Mouse (Mus musculus) midbrain, embryonic 10.5 days (tissue): ENCODE data around the gene Pqlc2. TPM values are rescaled to one million over a fixed set of nuclear protein-coding genes. Genes with fewer than 3 reads are reported as not detected.

ENCODE experiments used
- DNase-seq: peaks from one replicate; pipeline ENCODE4 v3.0.0-alpha.2; 2017; ENCODE audit warnings: low spot score
- H3K27ac ChIP-seq: fragments of 300-500 bp; sonication (generic); replicated peaks from 2 replicates; pipeline ENCODE4 v1.5.1; 2016; ENCODE audit warnings: mild to moderate bottlenecking
- H3K27me3 ChIP-seq: fragments of 300-500 bp; sonication (generic); 2 replicates; pipeline ENCODE4 v1.6.1; 2016; ENCODE audit warnings: low read depth, mild to moderate bottlenecking; ENCODE audit not compliant: poor library complexity, severe bottlenecking
- H3K36me3 ChIP-seq: fragments of 300-500 bp; sonication (generic); 2 replicates; pipeline ENCODE4 v1.6.1; 2016; ENCODE audit warnings: mild to moderate bottlenecking, moderate library complexity
- H3K4me1 ChIP-seq: fragments of 300-500 bp; sonication (generic); 2 replicates; pipeline ENCODE4 v1.6.1; 2016
- H3K4me3 ChIP-seq: fragments of 300-500 bp; sonication (generic); 2 replicates; pipeline ENCODE4 v1.5.1; 2016; ENCODE audit warnings: mild to moderate bottlenecking, moderate library complexity
- H3K9me3 ChIP-seq: fragments of 300-500 bp; sonication (generic); replicated peaks from 2 replicates; pipeline ENCODE4 v1.6.1; 2016; ENCODE audit warnings: mild to moderate bottlenecking
- WGBS: fragments of 180-500 bp; shearing (Covaris S2); methylation state at CpG from one replicate; pipeline ENCODE4 v1.1.7; 2016; 5-methylcytosine and 5-hydroxymethylcytosine counted together
- polyA plus RNA-seq: library from polyadenylated mRNA; unstranded; fragments of >200 nt; fragmentation: Nextera tagmentation; extraction: Ambion mirVana; gene quantifications from 2 replicates; pipeline ENCODE4 v1.2.1, GENCODE M21; 2016

Gene Pqlc2
- polyA plus RNA-seq, 1 experiment from 2014 or later, result 15.9 TPM

- Histone ChIP-seq H3K9me3 (no peaks in the 10 kb centered on the region), H3K4me1 (no peaks in the 10 kb centered on the region), H3K27me3 (no peaks in the 10 kb centered on the region), H3K4me3 (no peak overlapping the region), H3K36me3 (peaks cover 56% of the 10 kb centered on the region), H3K27ac (no peak overlapping the region)
- DNase-seq, result no peak
- 92% methylated on average over 10 of the region's 10 CpGs for whole genome bisulfite sequencing
These were observed 37.4 kb downstream of the Pqlc2 start for GRCm38 (mm10) chr4:139272951-139273680.

GRCm38 (mm10) chr4:139271562-139271961 is 38.9 kb downstream of the Pqlc2 start:
- peaks cover 64% of the 10 kb centered on the region for H3K36me3 ChIP-seq
- DNase-seq, result no peak
- 93% methylated on average over 9 of the region's 9 CpGs for WGBS
- H3K4me3 ChIP-seq, result no peak overlapping the region
- no peaks in the 10 kb centered on the region for H3K27me3 ChIP-seq
- no peaks in the 10 kb centered on the region for H3K9me3 ChIP-seq
- H3K27ac ChIP-seq, result no peak overlapping the region
- H3K4me1 ChIP-seq, result no peaks in the 10 kb centered on the region

GRCm38 (mm10) chr4:139270168-139270567 is 40.3 kb downstream of the Pqlc2 start:
- 90% methylated on average over 3 of the region's 3 CpGs for WGBS
- Histone ChIP-seq H3K4me1 (no peaks in the 10 kb centered on the region; the same call in 1 of the 2 replicates), H3K27ac (no peak overlapping the region), H3K9me3 (no peaks in the 10 kb centered on the region), H3K36me3 (peaks cover 73% of the 10 kb centered on the region), H3K4me3 (no peak overlapping the region), H3K27me3 (no peaks in the 10 kb centered on the region)
- DNase-seq, result no peak

- H3K27me3 ChIP-seq, result no peaks in the 10 kb centered on the region
- no peak for DNase-seq
- no peak overlapping the region for H3K4me3 ChIP-seq
- peaks cover 73% of the 10 kb centered on the region for H3K36me3 ChIP-seq
- 97% methylated on average over 1 of the region's 1 CpGs for WGBS
- H3K4me1 ChIP-seq, result no peaks in the 10 kb centered on the region; the same call in 1 of the 2 replicates
- H3K27ac ChIP-seq, result no peak overlapping the region
- H3K9me3 ChIP-seq, result no peaks in the 10 kb centered on the region
These were observed 42.3 kb downstream of the Pqlc2 start for GRCm38 (mm10) chr4:139268242-139268641.

GRCm38 (mm10) chr4:139267335-139267734 is 43.2 kb downstream of the Pqlc2 start:
- Histone ChIP-seq H3K27me3 (no peaks in the 10 kb centered on the region), H3K36me3 (peaks cover 75% of the 10 kb centered on the region), H3K9me3 (no peaks in the 10 kb centered on the region), H3K4me3 (no peak overlapping the region), H3K27ac (0 out of 2 replicates have a peak overlapping the region, but pooled peaks have one; percentile 6), H3K4me1 (no peaks in the 10 kb centered on the region; the same call in 1 of the 2 replicates)
- DNase-seq, result no peak
- 94% methylated on average over 3 of the region's 3 CpGs for WGBS

- Histone ChIP-seq H3K27me3 (no peaks in the 10 kb centered on the region), H3K27ac (no peak overlapping the region), H3K9me3 (no peaks in the 10 kb centered on the region), H3K36me3 (peaks cover 80% of the 10 kb centered on the region), H3K4me3 (no peak overlapping the region), H3K4me1 (no peaks in the 10 kb centered on the region; the same call in 1 of the 2 replicates)
- DNase-seq, result no peak
- WGBS, result 84% methylated on average over 7 of the region's 7 CpGs
These were observed 44.0 kb downstream of the Pqlc2 start for GRCm38 (mm10) chr4:139266500-139266865.

DNA sequence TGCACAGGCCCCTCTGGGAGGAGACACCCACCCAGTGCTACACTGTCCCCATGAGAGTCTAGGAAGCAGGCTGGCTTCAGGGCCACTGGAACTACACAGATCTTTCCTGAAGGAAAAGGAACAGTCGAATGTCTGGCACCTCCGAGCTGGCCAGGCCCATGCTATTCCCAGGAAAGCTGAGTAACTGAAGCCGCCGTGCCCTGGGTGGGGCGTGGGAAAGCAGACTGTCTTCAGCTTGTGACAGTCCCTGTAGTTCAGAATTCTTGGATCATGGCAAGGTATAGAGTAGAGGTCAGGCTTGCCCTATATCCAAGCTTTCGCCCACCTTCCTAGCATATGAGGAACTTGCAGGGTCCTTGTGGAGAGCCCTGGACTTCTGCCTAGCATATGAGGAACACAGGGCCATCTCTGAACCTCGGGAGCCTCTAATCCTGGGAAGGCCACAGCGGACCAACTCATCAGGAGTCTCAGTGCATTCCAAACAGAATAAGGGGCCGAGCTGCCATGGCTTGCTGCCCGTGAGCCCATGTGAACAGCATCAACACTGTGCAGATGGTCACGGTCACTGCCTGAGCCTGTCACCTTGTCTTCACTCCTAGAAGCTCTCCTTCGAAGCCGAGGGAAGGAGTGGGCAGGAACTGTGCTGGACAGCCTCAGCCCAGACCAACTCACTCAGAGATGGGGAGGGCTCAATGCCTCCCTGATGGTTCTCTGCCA is 44.6 kb downstream of the Pqlc2 start:
- WGBS, result 95% methylated on average over 13 of the region's 13 CpGs
- DNase-seq, result no peak
- Histone ChIP-seq H3K4me1 (no peaks in the 10 kb centered on the region; the same call in 1 of the 2 replicates), H3K4me3 (no peak overlapping the region), H3K9me3 (no peaks in the 10 kb centered on the region), H3K27ac (no peak overlapping the region), H3K27me3 (no peaks in the 10 kb centered on the region), H3K36me3 (peaks cover 86% of the 10 kb centered on the region)

DNA sequence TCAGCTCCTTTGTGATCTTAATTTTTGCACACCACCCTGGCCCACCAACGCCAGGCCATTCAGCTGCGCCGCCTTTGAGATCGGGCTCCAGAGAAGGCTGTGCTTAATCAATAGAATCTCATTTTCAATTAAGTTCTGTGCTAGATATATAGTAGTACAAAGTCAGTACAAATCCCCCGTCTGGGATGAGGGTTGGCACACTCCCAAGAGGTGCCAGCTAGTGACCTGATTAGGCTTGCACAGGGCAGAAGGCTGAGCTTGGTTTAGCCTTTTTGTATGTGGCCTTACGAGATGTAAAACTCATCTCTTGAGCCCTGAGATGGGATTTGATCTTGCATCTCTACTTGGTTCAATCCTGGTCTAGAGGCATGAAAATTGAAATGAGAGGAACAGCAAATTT is 47.5 kb downstream of the Pqlc2 start:
- Histone ChIP-seq H3K27me3 (no peaks in the 10 kb centered on the region), H3K9me3 (no peaks in the 10 kb centered on the region), H3K4me1 (no peaks in the 10 kb centered on the region; the same call in 1 of the 2 replicates), H3K27ac (no peak overlapping the region), H3K36me3 (peaks cover 97% of the 10 kb centered on the region), H3K4me3 (no peak overlapping the region)
- WGBS, result 97% methylated on average over 6 of the region's 6 CpGs
- no peak for DNase-seq

GRCm38 (mm10) chr4:139259302-139259871 is 51.1 kb downstream of the Pqlc2 start:
- Histone ChIP-seq H3K27ac (no peak overlapping the region), H3K4me1 (no peaks in the 10 kb centered on the region), H3K27me3 (no peaks in the 10 kb centered on the region), H3K9me3 (no peaks in the 10 kb centered on the region), H3K36me3 (peaks cover 85% of the 10 kb centered on the region), H3K4me3 (no peak overlapping the region)
- WGBS, result 89% methylated on average over 11 of the region's 11 CpGs
- DNase-seq, result no peak

DNA sequence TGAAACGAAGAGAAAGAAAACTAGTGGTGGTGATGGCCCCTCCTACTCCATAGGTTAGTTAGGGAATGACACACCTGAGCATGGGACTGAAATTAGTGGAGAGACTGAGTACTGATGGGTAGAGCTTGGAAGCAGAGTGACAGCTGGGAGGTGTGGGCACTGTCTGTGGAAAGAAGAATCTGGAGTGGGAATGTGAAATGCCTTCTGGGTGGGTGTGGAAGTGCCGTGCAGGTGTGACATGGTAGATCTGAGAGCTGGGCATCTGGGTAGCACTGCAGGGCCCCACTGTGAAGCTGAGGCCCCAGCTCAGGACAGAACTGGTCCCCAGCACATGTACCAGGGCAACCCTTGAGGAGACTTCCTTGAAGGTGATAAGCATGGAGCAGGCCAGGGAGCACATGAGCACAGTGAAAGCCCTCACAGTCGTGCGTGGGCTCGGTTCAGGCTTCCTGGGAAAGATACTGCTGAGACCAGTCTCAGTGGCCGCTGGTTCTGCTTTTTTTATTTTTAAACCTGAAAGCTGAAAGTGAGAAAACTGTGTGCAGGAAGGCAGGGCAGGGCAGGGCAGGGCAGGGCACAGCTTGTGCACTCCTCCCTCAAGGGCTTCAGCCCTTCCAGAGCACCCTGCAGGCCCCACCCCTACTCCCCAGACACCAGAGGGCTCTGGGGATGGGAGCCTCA is 51.7 kb downstream of the Pqlc2 start:
- Histone ChIP-seq H3K27ac (no peak overlapping the region), H3K27me3 (no peaks in the 10 kb centered on the region)
- DNase-seq, result no peak

GRCm38 (mm10) chr4:139256708-139257107 is 53.8 kb downstream of the Pqlc2 start:
- no peaks in the 10 kb centered on the region for H3K27me3 ChIP-seq
- no peak overlapping the region for H3K4me3 ChIP-seq
- H3K27ac ChIP-seq, result no peak overlapping the region
- DNase-seq, result no peak
- H3K9me3 ChIP-seq, result no peaks in the 10 kb centered on the region
- peaks cover 59% of the 10 kb centered on the region for H3K36me3 ChIP-seq
- peaks cover 8% of the 10 kb centered on the region for H3K4me1 ChIP-seq
- 92% methylated on average over 8 of the region's 8 CpGs for WGBS

More for the DNA sequence above, 51.7 kb downstream of the Pqlc2 start:
- Histone ChIP-seq H3K4me3 (no peak overlapping the region), H3K36me3 (peaks cover 79% of the 10 kb centered on the region), H3K9me3 (no peaks in the 10 kb centered on the region), H3K4me1 (no peaks in the 10 kb centered on the region)
- 91% methylated on average over 6 of the region's 6 CpGs for WGBS

GRCm38 (mm10) chr4:139256146-139256545 is 54.4 kb downstream of the Pqlc2 start:
- WGBS, result 90% methylated on average over 4 of the region's 4 CpGs
- Histone ChIP-seq H3K27me3 (no peaks in the 10 kb centered on the region), H3K27ac (no peak overlapping the region), H3K4me3 (no peak overlapping the region), H3K4me1 (peaks cover 14% of the 10 kb centered on the region), H3K36me3 (peaks cover 53% of the 10 kb centered on the region), H3K9me3 (no peaks in the 10 kb centered on the region)
- no peak for DNase-seq
